Mouse (Mus musculus): ENCODE measurements around the gene Zfp423. TPM values are rescaled to one million over a fixed set of nuclear protein-coding genes. Genes with fewer than 3 reads are reported as not detected.
A peak's percentile ranks its signal among the peaks of the same experiment; 100 is the strongest.

The Zfp423 gene
- polyA plus RNA-seq, 1 experiment = 6.4 TPM

- WGBS = 86% methylated on average over 2 of the region's 2 CpGs
- TF ChIP-seq POLR2A (IDR thresholded peaks at IDR 0.05; ENCODE audit: borderline replicate concordance, extremely low read depth, low read depth, low read length) = no peak
- no peak for TF ChIP-seq CTCF (IDR thresholded peaks at IDR 0.05; ENCODE audit: insufficient read depth, low read length)
- Histone ChIP-seq H3K4me1 (ENCODE audit: control insufficient read depth, insufficient read depth, low read length) (no peaks in the 10 kb centered on the region), H3K4me3 (replicated peaks; ENCODE audit: extremely low read depth, low read depth, low read length) (no peak overlapping the region)
- no peak for DNase-seq
Measured at GRCm38 (mm10) chr8:87672214-87672613, 287.2 kb downstream of the Zfp423 start.

- no peak overlapping the region for H3K4me3 ChIP-seq (replicated peaks; ENCODE audit: extremely low read depth, low read depth, low read length)
- no peak for DNase-seq
- TF ChIP-seq CTCF (IDR thresholded peaks at IDR 0.05; ENCODE audit: insufficient read depth, low read length) (no peak), POLR2A (IDR thresholded peaks at IDR 0.05; ENCODE audit: borderline replicate concordance, extremely low read depth, low read depth, low read length) (no peak)
- no peaks in the 10 kb centered on the region for H3K4me1 ChIP-seq (ENCODE audit: control insufficient read depth, insufficient read depth, low read length)
- 85% methylated on average over 13 of the region's 13 CpGs for WGBS
Measured at GRCm38 (mm10) chr8:87671209-87671970, 288.0 kb downstream of the Zfp423 start.

- H3K4me3 ChIP-seq (replicated peaks; ENCODE audit: extremely low read depth, low read depth, low read length) = no peak overlapping the region
- no peak for DNase-seq
- TF ChIP-seq CTCF (IDR thresholded peaks at IDR 0.05; ENCODE audit: insufficient read depth, low read length) (no peak), POLR2A (IDR thresholded peaks at IDR 0.05; ENCODE audit: borderline replicate concordance, extremely low read depth, low read depth, low read length) (no peak)
- 91% methylated on average over 3 of the region's 3 CpGs for WGBS
- no peaks in the 10 kb centered on the region for H3K4me1 ChIP-seq (ENCODE audit: control insufficient read depth, insufficient read depth, low read length)
Measured at GRCm38 (mm10) chr8:87670232-87670631, 289.2 kb downstream of the Zfp423 start.

GRCm38 (mm10) chr8:87668736-87669135, 290.7 kb downstream of the Zfp423 start:
- WGBS = 86% methylated on average over 2 of the region's 2 CpGs
- DNase-seq = no peak
- Histone ChIP-seq H3K4me3 (replicated peaks; ENCODE audit: extremely low read depth, low read depth, low read length) (no peak overlapping the region), H3K4me1 (ENCODE audit: control insufficient read depth, insufficient read depth, low read length) (no peaks in the 10 kb centered on the region)
- no peak for TF ChIP-seq CTCF (IDR thresholded peaks at IDR 0.05; ENCODE audit: insufficient read depth, low read length)
- TF ChIP-seq POLR2A (IDR thresholded peaks at IDR 0.05; ENCODE audit: borderline replicate concordance, extremely low read depth, low read depth, low read length) = no peak

GRCm38 (mm10) chr8:87667914-87668643, 291.3 kb downstream of the Zfp423 start:
- Histone ChIP-seq H3K4me3 (replicated peaks; ENCODE audit: extremely low read depth, low read depth, low read length) (no peak overlapping the region), H3K4me1 (ENCODE audit: control insufficient read depth, insufficient read depth, low read length) (no peaks in the 10 kb centered on the region)
- WGBS = 86% methylated on average over 26 of the region's 26 CpGs
- no peak for DNase-seq
- TF ChIP-seq POLR2A (IDR thresholded peaks at IDR 0.05; ENCODE audit: borderline replicate concordance, extremely low read depth, low read depth, low read length) = no peak
- no peak for TF ChIP-seq CTCF (IDR thresholded peaks at IDR 0.05; ENCODE audit: insufficient read depth, low read length)

GRCm38 (mm10) chr8:87667297-87667696, 292.1 kb downstream of the Zfp423 start:
- no peak for TF ChIP-seq POLR2A (IDR thresholded peaks at IDR 0.05; ENCODE audit: borderline replicate concordance, extremely low read depth, low read depth, low read length)
- no peak for TF ChIP-seq CTCF (IDR thresholded peaks at IDR 0.05; ENCODE audit: insufficient read depth, low read length)
- WGBS = 89% methylated on average over 6 of the region's 6 CpGs

GRCm38 (mm10) chr8:87665337-87665736, 294.1 kb downstream of the Zfp423 start:
- TF ChIP-seq CTCF (IDR thresholded peaks at IDR 0.05; ENCODE audit: insufficient read depth, low read length) = no peak
- no peak overlapping the region for H3K4me3 ChIP-seq (replicated peaks; ENCODE audit: extremely low read depth, low read depth, low read length)
- no peak for DNase-seq
- WGBS = 91% methylated on average over 8 of the region's 8 CpGs
- H3K4me1 ChIP-seq (ENCODE audit: control insufficient read depth, insufficient read depth, low read length) = no peaks in the 10 kb centered on the region

More at GRCm38 (mm10) chr8:87667297-87667696, 292.1 kb downstream of the Zfp423 start:
- Histone ChIP-seq H3K4me3 (replicated peaks; ENCODE audit: extremely low read depth, low read depth, low read length) (no peak overlapping the region), H3K4me1 (ENCODE audit: control insufficient read depth, insufficient read depth, low read length) (no peaks in the 10 kb centered on the region)
- no peak for DNase-seq

- WGBS = 87% methylated on average over 2 of the region's 2 CpGs
- no peak for DNase-seq
Measured at GRCm38 (mm10) chr8:87664217-87664509, 295.2 kb downstream of the Zfp423 start.

GRCm38 (mm10) chr8:87663349-87664216, 295.8 kb downstream of the Zfp423 start:
- H3K4me3 ChIP-seq (replicated peaks; ENCODE audit: extremely low read depth, low read depth, low read length) = no peak overlapping the region
- no peaks in the 10 kb centered on the region for H3K4me1 ChIP-seq (ENCODE audit: control insufficient read depth, insufficient read depth, low read length)
- 16% methylated on average over 18 of the region's 18 CpGs for WGBS
- DNase-seq = peak; percentile 57
- peak; percentile 79 for TF ChIP-seq CTCF (IDR thresholded peaks at IDR 0.05; ENCODE audit: insufficient read depth, low read length)
- no peak for TF ChIP-seq POLR2A (IDR thresholded peaks at IDR 0.05; ENCODE audit: borderline replicate concordance, extremely low read depth, low read depth, low read length)

More at GRCm38 (mm10) chr8:87664217-87664509, 295.2 kb downstream of the Zfp423 start:
- TF ChIP-seq POLR2A (IDR thresholded peaks at IDR 0.05; ENCODE audit: borderline replicate concordance, extremely low read depth, low read depth, low read length) = no peak
- no peak for TF ChIP-seq CTCF (IDR thresholded peaks at IDR 0.05; ENCODE audit: insufficient read depth, low read length)
- H3K4me1 ChIP-seq (ENCODE audit: control insufficient read depth, insufficient read depth, low read length) = no peaks in the 10 kb centered on the region
- H3K4me3 ChIP-seq (replicated peaks; ENCODE audit: extremely low read depth, low read depth, low read length) = no peak overlapping the region
